Mouse (Mus musculus): ENCODE results near the gene Supt20.

The Supt20 gene

GRCm38 (mm10) chr3:54708972-54709371, 16.4 kb downstream of the Supt20 start:
- DNase-seq, result no peak

DNA sequence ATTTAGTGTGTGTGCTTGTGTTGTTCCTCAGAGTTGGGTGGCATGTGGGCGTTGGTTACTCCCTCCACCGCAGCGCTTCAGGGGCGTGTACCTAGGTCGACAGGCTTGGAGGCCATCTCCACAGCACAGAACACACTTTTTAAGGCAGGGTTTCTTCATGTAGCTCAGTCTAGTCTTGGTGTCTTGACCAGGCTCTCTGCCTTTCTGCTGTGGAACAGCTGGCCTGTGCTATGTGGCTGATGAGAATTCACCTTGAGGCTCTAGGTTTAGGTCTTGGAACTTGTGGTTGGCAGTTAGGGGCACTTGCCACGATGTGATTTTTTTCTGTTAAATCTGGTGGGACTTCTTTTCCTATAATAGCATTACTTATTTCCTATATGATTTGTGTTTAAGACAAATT, 21.6 kb downstream of the Supt20 start, which contains the start of gene Gm21958:
Gm21958 (minus strand) TSS at position 101 of the 400 bp plus-strand sequence.
- DNase-seq, result no peak

DNA sequence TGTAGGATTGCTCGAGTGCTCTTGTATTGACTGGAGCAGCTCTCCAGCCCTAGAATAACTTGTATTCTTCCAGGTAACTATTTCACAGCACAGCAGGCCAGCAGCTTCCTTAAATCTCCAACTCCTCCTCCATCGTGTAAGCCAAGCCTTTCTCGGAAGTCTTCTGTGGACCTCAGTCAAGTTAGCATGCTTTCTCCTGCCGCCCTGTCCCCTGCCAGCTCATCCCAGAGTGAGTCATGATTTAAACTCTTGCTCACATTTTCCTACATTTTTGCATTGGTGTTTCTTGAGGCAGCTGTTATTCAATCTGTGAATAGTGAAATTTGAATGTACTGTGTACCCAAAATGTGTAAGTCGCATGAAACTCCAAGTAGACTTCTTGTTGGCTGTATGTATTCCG, 22.9 kb downstream of the Supt20 start:
- no peak for DNase-seq

GRCm38 (mm10) chr3:54717348-54717747, 24.7 kb downstream of the Supt20 start:
- no peak for DNase-seq

- DNase-seq, result no peak
These were observed 26.3 kb downstream of the Supt20 start for GRCm38 (mm10) chr3:54718947-54719346.

- no peak for DNase-seq
These were observed 31.3 kb downstream of the Supt20 start for GRCm38 (mm10) chr3:54723741-54724500.

GRCm38 (mm10) chr3:54725344-54725743, 32.7 kb downstream of the Supt20 start:
- no peak for DNase-seq

GRCm38 (mm10) chr3:54727588-54727987, 35.0 kb downstream of the Supt20 start:
- DNase-seq, result no peak

GRCm38 (mm10) chr3:54728100-54728499, 35.5 kb downstream of the Supt20 start:
- DNase-seq, result no peak

DNA sequence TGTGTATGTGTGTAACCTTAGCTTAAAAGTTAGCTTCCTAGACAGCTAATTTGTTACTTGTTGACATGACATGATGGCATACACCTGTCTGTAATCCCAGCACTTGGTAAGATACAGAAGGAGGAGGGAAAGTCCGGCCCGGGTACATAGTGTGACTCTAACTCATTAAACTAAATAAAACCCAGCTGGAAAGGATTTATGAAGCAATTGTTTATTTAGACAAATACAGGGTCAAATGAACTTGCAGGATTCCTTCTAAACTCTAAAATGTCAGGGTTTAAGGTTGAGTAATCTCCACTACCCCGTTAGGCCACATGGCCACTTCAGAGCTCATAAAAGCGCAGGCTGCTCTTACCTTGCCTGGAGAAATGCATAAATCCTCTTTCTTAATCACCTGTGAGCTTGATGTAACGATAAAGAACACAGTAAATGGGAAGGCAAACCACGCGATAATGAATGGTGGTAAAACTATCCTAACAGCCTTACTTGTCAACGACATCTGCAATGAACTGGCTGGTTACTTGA, 39.1 kb downstream of the Supt20 start:
- no peak for DNase-seq

- DNase-seq, result no peak
These were observed 39.8 kb downstream of the Supt20 start for GRCm38 (mm10) chr3:54732371-54732770.

DNA sequence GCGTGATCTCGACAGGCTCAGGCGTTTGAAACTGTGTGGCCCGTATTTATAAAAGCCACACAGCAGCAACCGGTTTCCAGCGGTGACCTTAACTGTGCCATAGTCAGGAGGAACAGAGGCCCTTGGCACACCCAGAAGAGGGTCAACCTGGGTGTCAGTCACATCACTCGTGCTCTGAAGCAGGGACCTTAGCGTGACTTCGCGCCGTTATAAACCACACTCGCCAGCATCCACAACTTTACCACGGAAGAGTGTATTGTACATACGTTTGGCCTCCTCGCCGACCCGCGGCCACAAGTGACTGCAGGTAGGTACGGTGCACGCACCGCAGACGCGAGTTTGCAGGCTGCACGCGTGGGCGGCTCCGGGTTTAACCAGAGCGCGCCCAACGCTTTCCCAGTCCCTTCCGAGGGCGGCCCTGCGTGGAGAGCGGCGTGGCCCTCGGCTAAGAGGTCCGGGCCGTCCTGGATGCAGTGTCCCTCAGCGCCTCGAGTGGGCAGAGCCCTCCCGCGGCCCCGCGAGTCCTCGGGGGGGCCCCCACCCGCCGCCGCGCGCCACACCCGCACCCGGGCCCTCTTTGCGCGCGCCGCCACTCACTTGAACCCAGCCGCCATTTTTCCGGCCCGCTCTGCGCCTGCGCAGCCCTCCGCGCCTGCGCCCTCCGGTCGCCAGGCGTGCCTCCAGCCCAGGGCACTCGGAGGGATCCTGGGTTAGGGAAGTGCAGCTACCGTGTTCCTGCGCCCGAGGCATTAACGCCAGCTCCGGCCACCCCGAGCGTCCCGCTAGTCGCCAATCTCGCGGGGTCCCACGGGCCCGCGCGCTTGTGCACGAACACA, 42.0 kb downstream of the Supt20 start:
- DNase-seq, result peak; percentile 87

DNA sequence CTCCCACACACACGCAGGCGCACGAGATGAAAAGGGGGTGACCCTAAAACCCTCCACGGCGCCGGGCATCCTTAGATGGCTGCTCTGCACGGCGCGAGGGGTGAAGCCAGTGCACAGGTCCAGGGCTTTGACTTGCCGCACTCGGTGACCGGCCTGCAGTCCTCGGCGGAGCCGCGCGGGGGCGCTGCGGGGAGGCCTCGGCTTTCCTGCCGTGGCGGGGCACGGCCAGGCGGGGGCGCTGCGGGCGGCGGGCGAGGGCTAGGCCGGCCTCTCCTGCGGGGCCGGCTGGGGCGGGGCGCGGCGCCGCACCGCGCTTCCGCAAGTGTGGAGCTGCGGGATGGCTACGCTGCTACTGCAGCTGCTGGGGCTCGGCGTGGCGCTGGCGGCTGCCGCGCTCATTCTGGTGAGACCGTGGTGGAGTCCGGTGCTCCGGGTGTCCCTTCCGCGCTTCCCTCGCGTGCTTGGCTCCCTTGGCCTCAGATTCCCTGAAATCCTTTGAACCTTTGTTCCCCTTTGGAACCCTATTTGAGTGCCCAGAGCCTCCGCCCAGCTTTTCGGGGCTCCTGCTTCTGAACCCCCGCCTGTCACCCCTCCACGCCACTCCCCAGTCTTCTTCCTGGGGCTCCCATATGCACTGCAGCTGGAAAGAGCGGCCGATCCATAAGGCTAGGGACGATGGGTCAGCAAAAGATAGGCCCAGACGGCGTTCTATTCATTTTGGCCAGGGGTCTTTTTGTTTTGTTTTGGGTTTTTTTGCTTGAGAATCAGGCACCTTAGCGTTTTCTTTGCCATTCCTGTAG, 42.8 kb downstream of the Supt20 start, which contains the start of the genes Exosc8 and Alg5:
Exosc8 (minus strand) TSS at position 147 of the 800 bp plus-strand sequence.
Alg5 (plus strand) TSS at position 293 of the 800 bp plus-strand sequence.
- DNase-seq, result peak; percentile 75 to 84

DNA sequence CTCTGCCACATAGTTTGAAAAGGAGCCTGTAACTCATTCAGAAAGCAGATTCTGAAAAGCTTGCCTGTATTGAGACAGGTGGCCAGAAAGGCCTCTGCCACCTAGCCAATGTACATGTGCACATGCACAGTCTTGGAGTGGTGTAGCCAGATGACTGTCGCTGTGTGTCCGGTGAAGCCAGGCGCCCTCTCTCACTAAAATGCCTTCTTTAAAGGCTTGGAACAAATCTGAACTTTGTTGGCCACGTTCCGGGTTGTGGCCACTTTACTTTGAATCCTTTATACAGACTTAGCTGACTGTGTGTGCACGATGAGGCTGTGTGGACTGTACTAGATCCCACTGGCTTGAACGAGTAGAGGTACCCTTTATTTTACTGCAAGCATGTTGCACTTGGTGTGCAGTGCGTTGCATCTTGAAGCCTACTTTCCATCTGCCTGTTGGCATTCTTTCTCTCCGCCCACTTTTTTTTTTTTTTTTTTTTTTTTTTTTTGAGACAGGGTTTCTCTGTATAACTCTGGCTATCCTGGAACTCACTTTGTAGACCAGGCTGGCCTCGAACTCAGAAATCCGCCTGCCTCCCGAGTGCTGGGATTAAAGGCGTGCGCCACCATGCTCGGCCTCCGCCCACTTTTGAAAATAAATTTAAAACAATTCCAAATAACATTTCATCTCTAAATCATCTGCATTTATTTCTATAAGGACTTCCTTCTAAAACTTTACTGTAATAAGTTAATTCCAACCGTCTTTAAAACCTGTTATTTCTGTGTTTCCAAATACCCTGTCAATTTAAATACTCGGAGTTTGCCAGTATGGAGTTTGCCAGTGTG, 43.7 kb downstream of the Supt20 start:
- peak in 1 of 2 experiments; percentile 18 for DNase-seq

DNA sequence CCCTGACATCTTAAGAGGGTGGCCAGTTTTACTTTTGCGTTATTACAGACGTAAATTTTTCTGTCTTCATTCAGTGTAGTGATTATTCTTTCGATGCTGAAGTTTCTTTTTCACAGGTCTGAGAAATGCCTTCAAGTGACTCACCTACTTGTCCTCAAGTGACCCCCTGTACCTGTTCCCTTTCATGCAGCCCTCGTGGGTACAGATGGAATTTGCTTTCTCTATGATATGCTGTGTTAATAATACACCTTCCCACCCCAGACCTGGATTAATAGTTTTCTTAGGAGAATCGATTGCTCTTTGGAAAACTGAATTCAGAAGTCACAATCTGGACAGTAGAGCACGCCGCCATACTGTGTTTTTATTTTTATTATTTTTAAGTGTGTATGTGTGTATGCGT, 44.7 kb downstream of the Supt20 start:
- DNase-seq, result no peak

GRCm38 (mm10) chr3:54741965-54742364, 49.4 kb downstream of the Supt20 start:
- DNase-seq, result no peak

DNA sequence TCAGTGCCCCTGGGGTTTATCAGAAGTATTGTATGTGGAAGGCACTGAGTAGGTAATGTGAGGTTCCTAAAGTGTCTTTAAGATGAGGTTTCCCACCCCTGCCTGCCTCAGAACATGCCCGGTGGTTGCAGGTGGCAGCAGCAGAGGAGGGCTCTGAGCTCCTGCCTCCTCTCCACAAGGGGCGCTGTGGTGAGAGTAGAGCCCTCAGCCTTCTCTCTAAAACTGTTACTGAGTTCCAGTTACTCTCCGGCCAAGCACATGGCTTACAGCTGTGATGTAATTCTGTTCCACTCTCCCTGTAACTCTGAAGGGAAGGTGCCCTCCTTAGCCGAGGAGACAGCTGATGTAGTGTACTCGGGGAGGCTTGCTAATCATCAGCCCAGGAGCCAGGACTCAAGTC, 53.2 kb downstream of the Supt20 start:
- DNase-seq, result peak in 1 of 2 experiments; percentile 18

GRCm38 (mm10) chr3:54753411-54753810, 60.8 kb downstream of the Supt20 start:
- DNase-seq, result no peak

GRCm38 (mm10) chr3:54755145-54756041, 62.8 kb downstream of the Supt20 start, which contains the start of gene Smad9:
Smad9 (plus strand) TSS chr3:54755582.
- DNase-seq, result peak; percentile 52 to 58

- DNase-seq, result peak in 1 of 2 experiments; percentile 24
These were observed 63.5 kb downstream of the Supt20 start for GRCm38 (mm10) chr3:54756058-54756457.
